Mouse (Mus musculus) hindbrain, embryonic 13.5 days (tissue): Measurements from ENCODE around the gene Cep112. TPM values are rescaled to one million over a fixed set of nuclear protein-coding genes. Genes with fewer than 3 reads are reported as not detected.

Experiments used
- ATAC-seq: fragments of 200-750 bp; cut with Nextera tagmentation; 2 replicates; pipeline ENCODE4 v1.8.0; 2017; ENCODE audit warnings: moderate TSS enrichment; ENCODE audit not compliant: low FRiP score
- H3K27ac ChIP-seq: fragments of 300-500 bp; sonication (generic); 2 replicates; pipeline ENCODE4 v1.5.1; 2015; ENCODE audit warnings: inconsistent platforms, mild to moderate bottlenecking, moderate library complexity
- H3K27me3 ChIP-seq: fragments of 300-500 bp; sonication (generic); 2 replicates; pipeline ENCODE4 v1.6.1; 2015; ENCODE audit warnings: mild to moderate bottlenecking, inconsistent platforms
- H3K36me3 ChIP-seq: fragments of 300-500 bp; sonication (generic); 2 replicates; pipeline ENCODE4 v1.6.1; 2015; ENCODE audit warnings: mild to moderate bottlenecking, inconsistent platforms
- H3K4me1 ChIP-seq: fragments of 300-500 bp; sonication (generic); replicated peaks from 2 replicates; pipeline ENCODE4 v1.6.1; 2015; ENCODE audit warnings: inconsistent platforms
- H3K4me2 ChIP-seq: fragments of 300-500 bp; sonication (generic); 2 replicates; pipeline ENCODE4 v1.6.1; 2015; ENCODE audit warnings: inconsistent platforms, mild to moderate bottlenecking, moderate library complexity
- H3K4me3 ChIP-seq: fragments of 300-500 bp; sonication (generic); 2 replicates; pipeline ENCODE4 v1.5.1; 2015; ENCODE audit warnings: mild to moderate bottlenecking, inconsistent platforms
- H3K9ac ChIP-seq: fragments of 300-500 bp; sonication (generic); 2 replicates; pipeline ENCODE4 v1.6.1; 2015; ENCODE audit warnings: mild to moderate bottlenecking, inconsistent platforms
- H3K9me3 ChIP-seq: fragments of 300-500 bp; sonication (generic); 2 replicates; pipeline ENCODE4 v1.6.1; 2016; ENCODE audit warnings: inconsistent platforms
- WGBS: fragments of 180-500 bp; shearing (Covaris S2); methylation state at CpG from one replicate; pipeline ENCODE4 v1.1.7; 2015; 5-methylcytosine and 5-hydroxymethylcytosine counted together
- polyA plus RNA-seq: library from polyadenylated mRNA; unstranded; fragments of >200 nt; fragmentation: Nextera tagmentation; extraction: Ambion mirVana; gene quantifications from 2 replicates; pipeline ENCODE4 v1.2.1, GENCODE M21; 2015

Cep112 gene
- polyA plus RNA-seq, 1 experiment from 2014 or later = 12.0 TPM

DNA sequence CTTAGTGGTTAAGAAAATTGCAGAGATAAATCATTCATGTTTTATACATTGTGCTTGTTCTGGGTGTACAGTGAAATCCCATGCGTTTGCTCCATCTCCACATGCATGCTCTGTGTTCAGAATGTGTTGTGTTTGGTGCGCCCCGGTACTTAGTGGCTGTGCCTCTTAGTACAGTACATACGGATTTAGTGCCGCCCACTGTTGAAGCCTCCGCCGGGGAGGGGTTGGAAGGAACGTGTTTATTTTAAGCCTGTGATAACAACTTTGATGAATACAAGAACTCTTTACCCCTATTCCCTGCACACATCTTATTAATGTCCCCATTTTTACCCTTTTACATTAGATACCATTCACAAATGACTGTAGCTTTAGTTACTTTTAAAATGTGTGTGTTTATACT, 39.1 kb downstream of the Cep112 start:
- no peak overlapping the region for H3K27ac ChIP-seq
- no peaks in the 10 kb centered on the region for H3K4me1 ChIP-seq
- no peaks in the 10 kb centered on the region for H3K27me3 ChIP-seq
- H3K4me2 ChIP-seq = no peak overlapping the region
- WGBS = 83% methylated on average over 8 of the region's 8 CpGs
- ATAC-seq = no peak
- H3K9me3 ChIP-seq = no peaks in the 10 kb centered on the region
- no peaks in the 10 kb centered on the region for H3K36me3 ChIP-seq
- no peak overlapping the region for H3K9ac ChIP-seq
- no peak overlapping the region for H3K4me3 ChIP-seq

GRCm38 (mm10) chr11:108464715-108465301, 39.8 kb downstream of the Cep112 start:
- Histone ChIP-seq H3K27ac (no peak overlapping the region), H3K9me3 (no peaks in the 10 kb centered on the region), H3K4me3 (no peak overlapping the region), H3K9ac (no peak overlapping the region), H3K27me3 (no peaks in the 10 kb centered on the region), H3K4me2 (no peak overlapping the region), H3K36me3 (no peaks in the 10 kb centered on the region), H3K4me1 (no peaks in the 10 kb centered on the region)
- 75% methylated on average over 4 of the region's 4 CpGs for WGBS
- no peak for ATAC-seq

DNA sequence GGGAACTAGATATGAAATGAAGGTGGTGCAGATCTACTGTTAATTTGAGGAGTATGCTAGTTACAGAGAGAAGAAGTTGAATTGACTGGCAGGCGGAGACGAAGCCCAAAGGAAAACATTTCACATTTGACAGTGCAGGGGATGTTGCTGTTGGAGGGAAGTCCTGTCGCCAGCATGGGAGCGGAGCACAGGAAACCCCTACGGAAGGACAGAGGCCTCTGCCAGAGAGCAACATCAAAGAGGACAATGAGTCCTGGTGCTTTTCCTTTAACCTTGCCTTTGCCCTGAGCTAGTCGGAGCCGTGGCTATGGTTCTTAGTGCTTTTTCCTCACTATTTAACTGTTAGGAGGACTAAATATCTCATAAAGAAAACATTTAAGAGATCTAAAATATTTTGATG, 50.7 kb downstream of the Cep112 start:
- H3K27ac ChIP-seq = no peak overlapping the region
- WGBS = 75% methylated on average over 7 of the region's 7 CpGs
- no peaks in the 10 kb centered on the region for H3K36me3 ChIP-seq
- H3K4me3 ChIP-seq = no peak overlapping the region
- H3K9ac ChIP-seq = no peak overlapping the region
- H3K9me3 ChIP-seq = no peaks in the 10 kb centered on the region
- no peaks in the 10 kb centered on the region for H3K4me1 ChIP-seq
- no peak for ATAC-seq
- no peak overlapping the region for H3K4me2 ChIP-seq
- no peaks in the 10 kb centered on the region for H3K27me3 ChIP-seq

DNA sequence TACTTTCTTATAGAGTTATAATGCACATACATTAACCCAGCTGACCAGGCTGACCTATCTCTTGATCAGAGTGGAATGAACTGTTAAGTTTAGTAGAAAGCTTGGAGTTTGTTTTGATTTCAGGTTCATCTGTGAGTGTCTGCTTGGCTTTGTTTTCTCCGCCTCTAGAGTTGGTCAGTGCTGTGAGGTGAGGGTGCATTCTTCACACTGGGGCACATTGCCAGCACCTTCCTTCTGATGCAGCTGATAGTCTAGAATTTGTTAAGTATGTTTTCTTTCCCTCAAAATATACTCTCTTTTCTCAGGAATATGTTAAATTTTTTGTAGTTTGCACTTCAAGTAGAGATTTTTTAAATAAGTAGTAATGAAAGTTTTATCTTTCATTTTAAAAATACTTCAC, 51.2 kb downstream of the Cep112 start:
- no peak overlapping the region for H3K27ac ChIP-seq
- no peak overlapping the region for H3K4me2 ChIP-seq
- no peak overlapping the region for H3K4me3 ChIP-seq
- H3K36me3 ChIP-seq = no peaks in the 10 kb centered on the region
- H3K9me3 ChIP-seq = no peaks in the 10 kb centered on the region
- no peaks in the 10 kb centered on the region for H3K27me3 ChIP-seq
- no peak for ATAC-seq
- 85% methylated on average over 1 of the region's 1 CpGs for WGBS
- no peaks in the 10 kb centered on the region for H3K4me1 ChIP-seq
- no peak overlapping the region for H3K9ac ChIP-seq

GRCm38 (mm10) chr11:108483976-108484375, 59.0 kb downstream of the Cep112 start:
- no peaks in the 10 kb centered on the region for H3K27me3 ChIP-seq
- no peak overlapping the region for H3K27ac ChIP-seq
- ATAC-seq = no peak
- no peak overlapping the region for H3K9ac ChIP-seq
- no peaks in the 10 kb centered on the region for H3K4me1 ChIP-seq
- H3K4me3 ChIP-seq = no peak overlapping the region
- no peaks in the 10 kb centered on the region for H3K36me3 ChIP-seq
- WGBS = 67% methylated on average over 4 of the region's 4 CpGs
- H3K9me3 ChIP-seq = no peaks in the 10 kb centered on the region
- H3K4me2 ChIP-seq = no peak overlapping the region

GRCm38 (mm10) chr11:108488256-108488655, 63.3 kb downstream of the Cep112 start:
- 90% methylated on average over 2 of the region's 2 CpGs for WGBS
- no peak overlapping the region for H3K9ac ChIP-seq
- H3K4me1 ChIP-seq = no peaks in the 10 kb centered on the region
- H3K4me2 ChIP-seq = no peak overlapping the region
- no peaks in the 10 kb centered on the region for H3K9me3 ChIP-seq
- no peak overlapping the region for H3K27ac ChIP-seq
- ATAC-seq = no peak
- no peak overlapping the region for H3K4me3 ChIP-seq
- H3K27me3 ChIP-seq = no peaks in the 10 kb centered on the region
- H3K36me3 ChIP-seq = no peaks in the 10 kb centered on the region

GRCm38 (mm10) chr11:108489863-108490262, 64.9 kb downstream of the Cep112 start:
- H3K36me3 ChIP-seq = no peaks in the 10 kb centered on the region
- no peaks in the 10 kb centered on the region for H3K9me3 ChIP-seq
- no peaks in the 10 kb centered on the region for H3K4me1 ChIP-seq
- H3K27ac ChIP-seq = no peak overlapping the region
- no peak overlapping the region for H3K4me3 ChIP-seq
- H3K4me2 ChIP-seq = no peak overlapping the region
- H3K27me3 ChIP-seq = no peaks in the 10 kb centered on the region
- 92% methylated on average over 4 of the region's 4 CpGs for WGBS
- H3K9ac ChIP-seq = no peak overlapping the region
- no peak for ATAC-seq

DNA sequence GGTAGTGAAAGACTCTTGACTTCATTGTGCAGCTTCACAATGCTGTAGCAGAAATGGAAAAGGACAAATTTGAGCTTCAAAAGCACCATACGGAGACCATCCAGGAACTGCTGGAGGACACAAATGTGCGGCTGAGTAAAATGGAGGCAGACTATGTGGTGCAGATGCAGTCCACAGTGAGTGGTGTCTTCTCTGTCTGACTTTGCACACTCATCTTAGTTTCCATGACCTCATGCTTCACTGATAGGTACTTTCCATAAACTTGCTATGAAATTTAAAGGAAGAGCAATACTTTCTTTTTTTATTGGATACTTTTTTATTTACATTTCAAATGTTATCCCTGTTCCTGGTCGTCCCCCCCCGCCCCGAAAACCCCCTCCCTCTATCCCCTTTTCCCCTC, 83.2 kb downstream of the Cep112 start:
- no peaks in the 10 kb centered on the region for H3K4me1 ChIP-seq
- no peak for ATAC-seq
- no peak overlapping the region for H3K9ac ChIP-seq
- H3K27me3 ChIP-seq = no peaks in the 10 kb centered on the region
- H3K4me3 ChIP-seq = no peak overlapping the region
- H3K27ac ChIP-seq = no peak overlapping the region
- H3K9me3 ChIP-seq = no peaks in the 10 kb centered on the region
- no peak overlapping the region for H3K4me2 ChIP-seq
- WGBS = 89% methylated on average over 5 of the region's 5 CpGs
- no peaks in the 10 kb centered on the region for H3K36me3 ChIP-seq

DNA sequence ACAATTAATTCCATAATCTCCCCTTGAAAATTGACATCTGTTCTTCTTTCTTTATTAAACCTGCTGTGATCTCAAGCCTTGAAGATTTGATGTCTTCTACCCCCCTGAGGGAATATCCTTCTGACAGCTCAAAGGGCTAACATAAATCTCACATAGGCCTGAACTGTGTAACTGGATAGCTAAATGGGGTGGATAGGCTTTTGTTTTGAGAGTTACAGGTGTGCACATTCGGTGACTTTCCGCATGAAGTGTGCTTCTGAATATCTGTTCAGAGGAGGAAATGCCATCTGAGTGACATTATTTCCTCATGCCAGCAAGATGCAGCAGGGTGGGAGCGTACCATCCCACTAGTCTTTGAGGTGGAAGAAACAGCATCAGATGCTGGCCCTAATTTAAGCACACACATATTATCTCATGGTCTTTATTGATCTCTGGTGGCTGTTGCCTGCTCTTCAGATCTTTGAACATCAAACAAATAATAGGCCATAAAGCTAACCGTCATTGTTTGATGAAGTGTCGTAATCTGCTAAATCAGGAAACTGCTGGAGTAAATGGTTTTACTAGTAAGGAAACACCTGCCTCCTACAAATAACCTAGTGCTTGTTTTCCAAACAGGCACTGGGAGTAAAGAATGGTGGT, 102.9 kb downstream of the Cep112 start:
- Histone ChIP-seq H3K9me3 (no peaks in the 10 kb centered on the region), H3K4me3 (no peak overlapping the region), H3K27me3 (no peaks in the 10 kb centered on the region), H3K4me2 (no peak overlapping the region), H3K36me3 (no peaks in the 10 kb centered on the region), H3K4me1 (0 out of 2 replicates have a peak, but pooled peaks cover 4% of the 10 kb centered on the region), H3K9ac (no peak overlapping the region), H3K27ac (no peak overlapping the region)
- 72% methylated on average over 5 of the region's 5 CpGs for WGBS
- no peak for ATAC-seq

- Histone ChIP-seq H3K4me3 (no peak overlapping the region), H3K9ac (no peak overlapping the region), H3K4me1 (0 out of 2 replicates have a peak, but pooled peaks cover under 1% of the 10 kb centered on the region), H3K36me3 (no peaks in the 10 kb centered on the region), H3K9me3 (no peaks in the 10 kb centered on the region), H3K4me2 (no peak overlapping the region), H3K27me3 (no peaks in the 10 kb centered on the region), H3K27ac (no peak overlapping the region)
- ATAC-seq = no peak
- 76% methylated on average over 1 of the region's 1 CpGs for WGBS
Observed at GRCm38 (mm10) chr11:108532901-108533300, 107.9 kb downstream of the Cep112 start.

DNA sequence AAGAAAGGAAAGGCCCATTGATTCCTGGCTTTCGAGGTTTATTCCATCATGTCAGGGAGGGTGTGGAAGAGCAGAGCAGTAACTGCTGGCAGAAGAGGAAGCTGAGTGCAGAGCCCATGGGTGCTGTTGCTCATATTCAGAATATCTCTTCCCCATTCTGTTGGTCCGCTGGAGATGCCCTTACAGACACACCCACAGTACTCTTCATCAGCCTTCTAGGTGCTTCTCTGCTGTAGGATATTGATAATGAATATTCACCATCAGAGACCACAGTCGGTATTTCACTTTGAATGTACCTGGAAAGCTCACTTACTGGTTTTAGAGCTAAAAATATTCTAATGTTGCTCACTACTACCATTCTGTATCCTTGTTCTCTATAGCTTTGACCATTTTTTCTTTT, 109.0 kb downstream of the Cep112 start:
- WGBS = 98% methylated on average over 3 of the region's 3 CpGs
- no peaks in the 10 kb centered on the region for H3K36me3 ChIP-seq
- no peak overlapping the region for H3K9ac ChIP-seq
- no peak overlapping the region for H3K4me2 ChIP-seq
- H3K4me1 ChIP-seq = no peaks in the 10 kb centered on the region
- no peaks in the 10 kb centered on the region for H3K9me3 ChIP-seq
- H3K27ac ChIP-seq = no peak overlapping the region
- H3K4me3 ChIP-seq = no peak overlapping the region
- no peaks in the 10 kb centered on the region for H3K27me3 ChIP-seq
- ATAC-seq = no peak

DNA sequence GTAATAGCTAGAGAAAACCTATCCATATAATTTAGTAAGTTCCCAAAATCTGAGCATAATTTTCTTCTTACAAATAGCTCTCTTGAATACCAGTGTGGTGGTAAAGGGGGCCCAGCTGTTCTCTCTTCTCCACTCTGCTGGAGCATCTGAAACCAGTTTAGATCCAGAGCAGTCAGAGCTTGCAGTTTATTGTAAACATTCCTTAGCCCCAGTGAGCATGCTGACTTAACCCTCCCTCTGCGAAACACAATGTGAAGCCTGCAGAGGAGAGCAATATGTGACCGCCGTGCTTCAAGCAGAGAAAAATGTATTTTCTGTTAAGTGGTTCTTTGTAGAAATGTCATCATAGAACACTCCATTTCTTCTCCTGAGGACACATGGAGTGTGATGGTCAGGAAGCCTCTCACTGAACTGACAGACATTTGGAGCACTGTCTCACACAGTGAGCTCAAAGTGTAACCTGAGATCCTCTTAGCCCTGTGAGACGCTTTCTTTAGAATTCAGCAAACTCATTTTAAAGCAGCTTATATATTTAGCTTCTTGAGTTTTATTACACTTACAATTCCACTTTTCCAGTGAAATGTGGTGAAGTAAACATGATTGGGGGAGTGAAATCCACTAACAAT, 128.1 kb downstream of the Cep112 start:
- Histone ChIP-seq H3K36me3 (no peaks in the 10 kb centered on the region), H3K9ac (no peak overlapping the region), H3K27me3 (no peaks in the 10 kb centered on the region), H3K4me1 (0 out of 2 replicates have a peak, but pooled peaks cover 4% of the 10 kb centered on the region), H3K9me3 (no peaks in the 10 kb centered on the region), H3K4me3 (no peak overlapping the region), H3K4me2 (no peak overlapping the region), H3K27ac (no peak overlapping the region)
- 17% methylated on average over 4 of the region's 4 CpGs for WGBS
- no peak for ATAC-seq

GRCm38 (mm10) chr11:108553881-108554280, 128.9 kb downstream of the Cep112 start:
- no peaks in the 10 kb centered on the region for H3K9me3 ChIP-seq
- no peak overlapping the region for H3K27ac ChIP-seq

More at GRCm38 (mm10) chr11:108553881-108554280, 128.9 kb downstream of the Cep112 start:
- Histone ChIP-seq H3K4me3 (no peak overlapping the region), H3K27me3 (no peaks in the 10 kb centered on the region), H3K36me3 (no peaks in the 10 kb centered on the region), H3K4me2 (no peak overlapping the region), H3K9ac (no peak overlapping the region), H3K4me1 (0 out of 2 replicates have a peak, but pooled peaks cover 4% of the 10 kb centered on the region)
- 93% methylated on average over 1 of the region's 1 CpGs for WGBS
- no peak for ATAC-seq
